Mouse (Mus musculus) adrenal gland, postnatal 36 days (tissue): Measurements from ENCODE around the gene Gabra3. TPM values are rescaled to one million over a fixed set of nuclear protein-coding genes. Genes with fewer than 3 reads are reported as not detected.

Experiments
- DNase-seq, 2 experiments: peaks; one replicate each; pipeline ENCODE4 v3.0.0; 2021; ENCODE audit warnings: mixed read lengths in 1 of 2
- long read RNA-seq, 2 experiments: library from polyadenylated mRNA; stranded (forward); transcript quantifications; one replicate each; pipeline ENCODE4 v2.0.0; 2021; ENCODE audit warnings: borderline sequencing depth in 2 of 2
- microRNA-seq: library from miRNA; unstranded; fragments of <30 nt; microRNA quantifications from one replicate; pipeline ENCODE4 v1.2.0, GENCODE M21; 2021
- total RNA-seq, 2 experiments: library from RNA; stranded (reverse); gene quantifications; 2 replicates each; pipeline ENCODE4 v1.2.3; 2021

Gene Gabra3
- 1 to 10 TPM in 1 of 2 experiments, under 1 TPM in 1; 0.86 to 1.6 TPM for total RNA-seq
- long read RNA-seq, experiment 1 = 0 reads
- long read RNA-seq, experiment 2 = 0 reads

GRCm38 (mm10) chrX:72656230-72656898, at the start of gene Gabra3:
Gene Gabra3 (minus strand): TSS chrX:72656848.
- no peak for DNase-seq

- no peak for DNase-seq
Observed at GRCm38 (mm10) chrX:72655789-72656188, 859 bp downstream of the Gabra3 start.

- no peak for DNase-seq
Observed at GRCm38 (mm10) chrX:72655381-72655780, 1.3 kb downstream of the Gabra3 start.

GRCm38 (mm10) chrX:72650688-72651087, 6.0 kb downstream of the Gabra3 start:
- no peak for DNase-seq

- no peak for DNase-seq
Observed at GRCm38 (mm10) chrX:72644691-72645090, 12.0 kb downstream of the Gabra3 start.

GRCm38 (mm10) chrX:72497284-72497683, 159.4 kb downstream of the Gabra3 start:
- peak in 1 of 2 experiments; percentile 5 for DNase-seq

GRCm38 (mm10) chrX:72489806-72490205, 166.8 kb downstream of the Gabra3 start:
- DNase-seq = peak; percentile 25 to 34

- DNase-seq = no peak
Observed at GRCm38 (mm10) chrX:72386758-72387157, 269.9 kb downstream of the Gabra3 start, which contains the start of gene Magea10. Gene Magea10 (minus strand): TSS chrX:72386858.

Small RNA genes within 50 kb of the gene (microRNA-seq; reads per million reads assigned to microRNA genes)
- not detected for gene Mir105
- not detected for gene Mir767

Other genes starting within 250 kb of the Gabra3 start
- under 1 TPM in 1 of 2 experiments, not detected in 1; 0.07 TPM for gene Gabrq, start 168.3 kb upstream of the Gabra3 start, total RNA-seq